Mouse (Mus musculus): ENCODE measurements at regions not wholly inside any gene's neighbourhood (a gene's known extent, or its start where the extent isn't known, plus 50 kb on each side); places are given as distances from the start of the nearest gene placed in this dataset.
"Not testable (repeated sequence)": the region's sequence is repeated elsewhere in the genome, so short reads cannot be mapped to it uniquely, and the experiment has no call there.

DNA sequence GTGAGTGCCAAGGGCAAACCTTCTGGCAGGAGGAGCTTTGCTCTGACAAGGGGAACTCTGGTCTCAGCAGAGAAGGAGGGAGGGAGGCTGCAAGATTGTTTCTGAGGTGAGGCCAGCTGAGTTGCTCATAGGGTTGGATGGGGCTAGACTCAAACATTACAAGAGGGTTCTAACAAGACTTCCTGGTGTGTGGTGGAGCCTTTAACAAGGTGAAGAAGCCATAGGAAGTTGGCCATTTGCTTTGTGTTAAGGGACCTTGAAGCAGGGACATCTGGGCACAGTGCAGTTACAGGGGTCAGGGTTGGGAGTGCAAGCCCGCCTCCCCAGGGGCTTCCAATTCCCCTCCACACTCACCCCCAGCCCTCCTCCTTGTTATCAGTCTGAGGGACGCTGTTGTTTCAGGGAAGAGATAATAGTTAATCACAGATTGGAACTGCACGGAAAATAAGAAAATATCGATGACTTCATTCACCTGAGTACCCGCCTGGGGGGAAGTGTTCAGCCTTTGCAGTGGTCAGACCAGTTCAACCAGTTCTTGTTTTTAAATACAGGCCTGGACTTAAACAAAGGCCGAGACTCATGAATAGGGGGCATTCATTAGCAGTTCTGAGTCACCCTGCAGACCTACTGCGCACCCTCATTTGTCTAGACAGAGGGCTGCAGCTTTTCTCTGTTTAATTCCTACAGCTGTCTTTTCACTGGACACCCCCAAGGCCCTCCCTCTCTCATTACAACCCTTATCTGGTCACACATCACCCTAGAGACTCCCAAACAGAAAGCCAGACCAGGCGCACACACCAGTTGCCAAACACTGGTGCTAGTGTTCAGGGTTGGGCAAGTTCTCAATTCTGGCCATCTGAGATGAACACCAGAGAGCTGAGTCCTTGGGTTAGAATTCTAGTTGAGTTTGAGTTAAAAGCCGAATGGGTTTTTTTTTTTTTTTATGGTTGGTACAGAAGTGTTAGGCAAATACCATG, 139.5 kb downstream of the Bcl2l11 start:
- no peak for DNase-seq (ENCODE audit: low read depth)

GRCm38 (mm10) chr2:128270377-128271129, 144.7 kb downstream of the Bcl2l11 start:
- no peak for DNase-seq (ENCODE audit: low read depth)

DNA sequence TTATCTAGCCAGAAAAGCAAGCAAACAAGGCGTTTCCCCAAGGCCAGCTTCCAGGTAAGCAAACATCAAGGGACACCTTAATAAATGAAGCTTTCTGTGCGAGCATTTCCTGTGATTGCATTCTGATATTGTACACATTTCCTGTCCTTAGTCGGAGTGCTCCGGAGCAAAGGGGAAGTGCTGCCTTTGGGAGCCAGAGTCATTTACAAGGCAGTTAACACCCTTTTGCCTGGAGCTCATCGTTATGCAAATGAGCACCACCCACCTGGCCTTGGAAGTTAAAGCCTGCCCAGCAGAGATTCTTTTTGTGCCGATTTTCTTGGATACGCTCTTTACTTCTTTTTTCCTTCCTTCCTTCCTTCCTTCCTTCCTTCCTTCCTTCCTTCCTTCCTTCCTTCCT, 147.0 kb downstream of the Bcl2l11 start:
- DNase-seq (ENCODE audit: low read depth): peak; percentile 24

DNA sequence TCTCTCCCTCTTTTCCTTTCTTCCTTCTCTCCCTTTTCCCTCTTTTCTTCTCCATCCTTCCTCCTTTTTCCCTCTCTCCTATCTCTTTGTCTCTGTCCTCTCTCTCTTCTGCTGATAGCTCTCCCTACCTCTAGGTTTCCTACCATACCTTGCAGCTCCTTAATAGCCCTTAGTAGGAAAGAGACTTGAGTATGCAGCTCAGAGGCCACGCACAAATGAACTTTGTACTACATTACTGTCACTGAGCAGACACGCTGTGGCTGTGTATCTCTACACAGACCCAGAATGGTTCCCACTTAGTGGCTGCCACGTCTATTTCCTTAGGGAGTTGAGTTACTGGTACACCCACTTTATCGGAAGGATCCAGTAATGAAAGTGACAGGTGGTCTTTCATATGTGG, 147.5 kb downstream of the Bcl2l11 start:
- DNase-seq (ENCODE audit: low read depth): no peak

DNA sequence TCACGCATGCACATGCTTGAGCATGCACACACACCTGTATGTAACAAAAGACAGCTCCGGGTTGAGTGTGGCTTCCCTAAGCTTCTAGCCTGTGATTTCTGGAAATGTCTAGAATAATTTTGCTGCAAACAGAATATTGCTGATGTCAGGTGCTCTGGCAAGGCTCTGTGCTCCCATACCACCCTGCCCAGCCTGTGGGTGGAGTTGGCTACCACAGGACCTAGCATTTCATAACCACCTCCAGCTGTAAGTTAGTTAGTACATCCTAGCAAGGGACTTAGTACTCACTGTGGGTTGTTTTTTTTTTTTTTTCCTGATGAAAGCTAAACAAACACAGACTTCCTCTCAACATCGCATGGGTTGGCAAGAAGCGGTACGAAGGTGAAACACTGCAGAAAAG, 150.5 kb downstream of the Bcl2l11 start:
- no peak for DNase-seq (ENCODE audit: low read depth)

GRCm38 (mm10) chr2:128277387-128278123, 151.7 kb downstream of the Bcl2l11 start:
- no peak for DNase-seq (ENCODE audit: low read depth)

GRCm38 (mm10) chr2:128278124-128278432, 152.2 kb downstream of the Bcl2l11 start:
- no peak for DNase-seq (ENCODE audit: low read depth)

- DNase-seq (ENCODE audit: low read depth): no peak
Observed at GRCm38 (mm10) chr2:128278608-128279081, 152.8 kb downstream of the Bcl2l11 start.

- DNase-seq (ENCODE audit: low read depth): no peak
Observed at GRCm38 (mm10) chr2:128279127-128279710, 153.4 kb downstream of the Bcl2l11 start.

GRCm38 (mm10) chr2:128282591-128282990, 156.8 kb downstream of the Bcl2l11 start:
- no peak for DNase-seq (ENCODE audit: low read depth)

GRCm38 (mm10) chr2:128284822-128285421, 159.1 kb downstream of the Bcl2l11 start:
- no peak for DNase-seq (ENCODE audit: low read depth)

- no peak for DNase-seq (ENCODE audit: low read depth)
Observed at GRCm38 (mm10) chr2:128285457-128285856, 159.6 kb downstream of the Bcl2l11 start.

- no peak for DNase-seq (ENCODE audit: low read depth)
Observed at GRCm38 (mm10) chr2:128288138-128288551, 162.3 kb downstream of the Bcl2l11 start.

DNA sequence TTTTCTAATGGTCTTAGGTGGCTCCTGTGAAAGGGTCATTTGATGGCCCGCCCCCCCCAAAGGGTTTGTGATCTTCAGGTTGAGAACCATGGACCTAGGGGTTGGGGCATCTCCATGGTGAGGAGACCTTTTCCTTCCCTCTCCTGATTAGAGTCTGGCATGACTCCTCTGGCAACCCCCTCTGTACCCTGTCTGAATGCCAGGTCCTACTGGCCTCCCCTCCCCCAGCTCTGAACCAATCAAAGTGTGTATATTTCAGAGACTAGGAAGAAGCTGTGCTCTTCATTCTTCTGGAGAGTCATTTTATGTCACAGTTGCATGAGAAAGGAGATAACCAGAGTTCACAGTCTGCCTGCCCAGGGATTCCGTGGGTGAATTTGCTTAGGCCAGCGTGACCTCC, 164.8 kb downstream of the Bcl2l11 start:
- DNase-seq (ENCODE audit: low read depth): no peak

- no peak for DNase-seq (ENCODE audit: low read depth)
Observed at GRCm38 (mm10) chr2:128294610-128295009, 168.8 kb downstream of the Bcl2l11 start.

DNA sequence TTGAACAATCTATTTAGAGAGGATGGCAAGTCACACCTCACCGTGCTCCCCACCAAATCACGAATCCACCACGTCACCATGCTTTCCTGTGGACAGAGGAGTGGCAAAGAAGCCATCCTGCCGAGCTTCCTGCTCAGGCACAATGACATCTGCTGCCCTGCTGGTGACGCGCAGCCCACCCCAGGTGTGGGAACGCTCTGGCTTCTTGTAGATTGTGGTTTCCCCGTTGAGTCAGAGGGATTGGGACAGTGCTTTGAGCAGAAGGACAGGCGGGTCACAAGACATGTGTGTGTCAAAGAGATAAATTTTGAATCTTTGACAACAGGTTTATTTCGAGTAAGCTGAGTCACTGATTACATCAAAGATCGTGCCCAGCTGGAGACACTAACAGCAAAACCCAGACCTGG, 169.2 kb downstream of the Bcl2l11 start:
- DNase-seq (ENCODE audit: low read depth): peak; percentile 86

DNA sequence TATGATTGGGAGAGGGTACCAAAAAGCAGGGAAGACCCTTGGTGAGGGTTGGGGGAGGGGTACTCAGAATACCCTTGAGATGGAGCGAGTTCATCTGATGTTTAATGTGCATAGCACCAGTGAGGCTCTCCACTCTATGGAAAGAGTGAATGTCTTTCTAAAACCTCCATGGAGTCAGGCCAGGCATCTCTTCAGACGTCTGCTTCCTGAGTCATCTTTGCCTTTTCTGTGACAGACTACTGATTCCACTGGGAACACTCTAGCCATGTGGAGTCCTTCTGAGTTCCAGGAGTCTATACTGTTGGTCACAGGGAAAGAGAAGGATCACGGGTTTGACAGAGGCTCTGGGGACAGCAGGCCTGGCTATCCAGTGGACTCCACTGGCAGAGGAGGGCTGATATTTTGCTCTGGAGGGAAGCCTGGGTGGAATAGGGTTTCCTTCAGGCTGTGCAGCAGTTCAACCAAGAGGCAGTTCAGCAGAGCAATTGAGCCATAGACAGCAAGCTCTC, 169.9 kb downstream of the Bcl2l11 start:
- DNase-seq (ENCODE audit: low read depth): peak; percentile 20

GRCm38 (mm10) chr2:128296423-128296822, 170.6 kb downstream of the Bcl2l11 start:
- not testable (repeated sequence) for DNase-seq (ENCODE audit: low read depth)

GRCm38 (mm10) chr2:128296897-128297296, 171.1 kb downstream of the Bcl2l11 start:
- peak; percentile 58 for DNase-seq (ENCODE audit: low read depth)

DNA sequence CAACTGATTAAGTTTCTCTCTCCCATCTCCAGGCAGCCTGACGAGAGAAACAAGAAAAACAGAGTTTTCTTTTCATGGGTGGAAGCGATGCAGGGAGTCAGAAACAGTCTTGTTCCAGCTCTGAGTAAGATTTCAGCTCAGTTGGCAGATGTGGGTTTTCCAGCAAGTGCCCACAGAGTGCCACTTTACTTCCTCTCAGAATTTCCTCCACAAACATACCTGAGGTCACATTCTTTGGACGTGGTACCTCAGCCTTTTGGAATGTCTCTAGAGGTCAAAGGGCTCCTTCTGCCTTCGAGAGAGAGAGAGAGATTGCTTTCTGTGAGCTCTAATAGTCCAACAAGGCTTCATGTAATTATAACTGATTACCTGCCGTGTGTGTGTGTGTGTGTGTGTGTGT, 172.0 kb downstream of the Bcl2l11 start:
- DNase-seq (ENCODE audit: low read depth): no peak

DNA sequence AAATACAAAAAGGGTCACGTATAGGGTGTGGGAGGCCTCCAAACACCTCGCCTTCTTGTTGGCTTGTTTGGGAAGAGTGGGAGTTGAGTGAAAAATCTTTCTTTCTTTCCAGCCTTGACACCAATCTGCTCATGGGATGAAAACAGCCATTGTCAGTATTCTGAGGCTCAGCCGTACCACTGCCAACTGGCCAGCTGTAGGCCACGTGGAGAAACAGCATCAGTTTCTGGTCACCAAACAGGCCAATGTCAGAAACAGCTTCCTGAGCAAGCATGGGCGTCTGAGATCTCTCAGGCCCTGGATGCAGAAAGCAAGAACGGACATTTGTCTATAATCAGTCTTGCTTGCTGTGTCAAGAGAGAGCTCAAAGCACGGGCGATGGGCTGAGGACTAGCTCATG, 173.2 kb downstream of the Bcl2l11 start:
- DNase-seq (ENCODE audit: low read depth): no peak

All from naive thymus-derived CD4-positive, alpha-beta T cell, adult 2 months (primary cell).